Mouse (Mus musculus) megakaryocyte, embryonic 14.5 days (primary cell): ENCODE results near the gene Mvb12a.

ENCODE experiments used
- FLI1 ChIP-seq: IDR thresholded peaks from 2 replicates; pipeline ENCODE4 v1.6.1; 2012; ENCODE audit warnings: low read length, inconsistent platforms, mixed read lengths
- GATA1 ChIP-seq: IDR thresholded peaks from 3 replicates; pipeline ENCODE4 v1.6.1; 2012; ENCODE audit warnings: mixed read lengths, low read length, inconsistent platforms, borderline replicate concordance

DNA sequence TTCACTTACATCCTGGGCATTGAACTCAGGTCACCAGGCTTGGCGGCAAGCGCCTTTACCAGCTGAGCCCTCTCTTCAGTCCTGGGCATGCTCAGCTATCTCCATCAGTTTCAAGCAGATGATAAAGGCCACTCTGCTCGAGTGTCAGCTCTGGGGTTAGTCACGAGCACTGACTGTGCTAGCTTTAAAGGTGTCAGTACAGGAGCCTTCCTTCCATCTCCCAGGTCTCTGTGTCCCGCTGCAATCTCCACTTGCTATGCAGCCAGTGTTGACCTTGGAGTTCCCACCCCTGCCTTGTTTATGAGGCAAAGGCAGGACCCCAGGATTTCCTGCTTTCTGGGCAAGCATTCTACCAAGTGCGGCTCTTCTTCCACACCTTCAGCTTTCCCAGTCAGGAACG lies 24.9 kb downstream of the Mvb12a start:
- no peak for TF ChIP-seq GATA1
- no peak for TF ChIP-seq FLI1
